Mouse (Mus musculus): Measurements from ENCODE around the gene Ptgr1.

- TF ChIP-seq USF1 (IDR thresholded peaks at IDR 0.05; ENCODE audit: low read depth), result no peak
- no peak for TF ChIP-seq CEBPB (IDR thresholded peaks at IDR 0.05; ENCODE audit: insufficient read depth, poor library complexity, severe bottlenecking)
- TF ChIP-seq POLR2A (IDR thresholded peaks at IDR 0.05; ENCODE audit: insufficient read length, low read depth), result no peak
- no peak for TF ChIP-seq POLR2AphosphoS2 (IDR thresholded peaks at IDR 0.05; ENCODE audit: insufficient read length, low read depth)
- TF ChIP-seq MAX (IDR thresholded peaks at IDR 0.05; ENCODE audit: low read depth), result no peak
- TF ChIP-seq MYOG (IDR thresholded peaks at IDR 0.05; ENCODE audit: control insufficient read depth in 1 of 3, insufficient read depth in 1 of 3, insufficient read length in 2 of 3, low read depth in 2 of 3), result no peak
- TF ChIP-seq TCF3 (IDR thresholded peaks at IDR 0.05; ENCODE audit: insufficient read length, low read depth), result no peak
- TF ChIP-seq MYOD1 (IDR thresholded peaks at IDR 0.05; ENCODE audit: control insufficient read depth in 1 of 3, insufficient read length in 2 of 3, low read depth in 2 of 3), result no peak
Observed at GRCm38 (mm10) chr4:58923933-58924332, 63.0 kb downstream of the Ptgr1 start.

Data from myocyte (in vitro differentiated cells).